Mouse (Mus musculus) stomach, embryonic 15.5 days (tissue): Measurements from ENCODE around the gene Fhad1. TPM values are rescaled to one million over a fixed set of nuclear protein-coding genes. Genes with fewer than 3 reads are reported as not detected.

Experiments used
- ATAC-seq: fragments of 200-750 bp; cut with Nextera tagmentation; 2 replicates; pipeline ENCODE4 v1.8.0; 2017; ENCODE audit warnings: low read depth, moderate number of reproducible peaks, moderate TSS enrichment; ENCODE audit not compliant: insufficient read depth, low FRiP score
- H3K27ac ChIP-seq: fragments of 300-500 bp; sonication (generic); 2 replicates; pipeline ENCODE4 v1.5.1; 2015; ENCODE audit warnings: mild to moderate bottlenecking, inconsistent platforms
- H3K27me3 ChIP-seq: fragments of 300-500 bp; sonication (generic); replicated peaks from 2 replicates; pipeline ENCODE4 v1.6.1; 2015; ENCODE audit warnings: inconsistent platforms
- H3K36me3 ChIP-seq: fragments of 300-500 bp; sonication (generic); 2 replicates; pipeline ENCODE4 v1.6.1; 2015; ENCODE audit warnings: inconsistent platforms
- H3K4me1 ChIP-seq: fragments of 300-500 bp; sonication (generic); 2 replicates; pipeline ENCODE4 v1.6.1; 2015; ENCODE audit warnings: inconsistent platforms
- H3K4me2 ChIP-seq: fragments of 300-500 bp; sonication (generic); 2 replicates; pipeline ENCODE4 v1.6.1; 2015; ENCODE audit warnings: mild to moderate bottlenecking, inconsistent platforms
- H3K4me3 ChIP-seq: fragments of 300-500 bp; sonication (generic); replicated peaks from 2 replicates; pipeline ENCODE4 v1.5.1; 2015; ENCODE audit warnings: inconsistent platforms
- H3K9ac ChIP-seq: fragments of 300-500 bp; sonication (generic); 2 replicates; pipeline ENCODE4 v1.6.1; 2015; ENCODE audit warnings: inconsistent platforms
- H3K9me3 ChIP-seq: fragments of 300-500 bp; sonication (generic); 2 replicates; pipeline ENCODE4 v1.6.1; 2016; ENCODE audit warnings: inconsistent platforms
- whole genome bisulfite sequencing: fragments of 180-500 bp; shearing (Covaris S2); methylation state at CpG from one replicate; pipeline ENCODE4 v1.1.7; 2015; 5-methylcytosine and 5-hydroxymethylcytosine counted together
- polyA plus RNA-seq: library from polyadenylated mRNA; unstranded; fragments of >200 nt; fragmentation: Nextera tagmentation; extraction: Ambion mirVana; gene quantifications from 2 replicates; pipeline ENCODE4 v1.2.1, GENCODE M21; 2015

Fhad1 gene
- polyA plus RNA-seq, 1 experiment from 2014 or later = 2.7 TPM

GRCm38 (mm10) chr4:141845999-141846398 lies 168.9 kb downstream of the Fhad1 start, which contains the start of gene Ctrc:
TSS of gene Ctrc (minus strand) at chr4:141846359.
- no peak within 1 kb of the TSS for H3K27ac ChIP-seq
- H3K9ac ChIP-seq = no peak within 1 kb of the TSS
- no peak within 1 kb of the TSS for H3K4me2 ChIP-seq
- H3K27me3 ChIP-seq = no peaks in the 10 kb centered on the region
- H3K4me1 ChIP-seq = no peaks in the 10 kb centered on the region
- no peak for ATAC-seq
- no peaks in the 10 kb centered on the region for H3K36me3 ChIP-seq
- H3K9me3 ChIP-seq = no peaks in the 10 kb centered on the region
- 76% methylated on average over 6 of the region's 6 CpGs for WGBS
- H3K4me3 ChIP-seq = no peak within 1 kb of the TSS

Other genes with a start within 250 kb of the Fhad1 start
- gene Dnajc16, start 224.2 kb downstream of the Fhad1 start, polyA plus RNA-seq = 3.9 and 4.6 TPM in 2 replicates
- 21.2 and 23.4 TPM in 2 replicates for gene Casp9, start 221.5 kb downstream of the Fhad1 start, polyA plus RNA-seq
- 475 and 519 TPM in 2 replicates for gene Cela2a, start 188.9 kb downstream of the Fhad1 start, polyA plus RNA-seq
- gene Ctrc, start 168.7 kb downstream of the Fhad1 start, polyA plus RNA-seq = 0.42 and 0.79 TPM in 2 replicates
- 125 and 130 TPM in 2 replicates for gene Efhd2, start 140.2 kb downstream of the Fhad1 start, polyA plus RNA-seq
- 62.4 and 64.8 TPM in 2 replicates for gene Tmem51, start 69.2 kb upstream of the Fhad1 start, polyA plus RNA-seq
- gene Kazn, start 224.3 kb upstream of the Fhad1 start, polyA plus RNA-seq = 17.1 and 18.0 TPM in 2 replicates